Mouse (Mus musculus) heart, adult 18-20 months (tissue): Measurements from ENCODE around the gene Dusp6. TPM values are rescaled to one million over a fixed set of nuclear protein-coding genes. Genes with fewer than 3 reads are reported as not detected.

ENCODE experiments used
- DNase-seq, 2 experiments: peaks; one replicate each; pipeline ENCODE4 v3.0.0; 2021 to 2022; ENCODE audit warnings: mixed read lengths in 1 of 2
- total RNA-seq, 2 experiments: library from RNA; stranded (reverse); gene quantifications; 2 replicates each; pipeline ENCODE4 v1.2.3; 2021

Dusp6 gene
- total RNA-seq, 2 experiments from 2014 or later: 14.0 to 16.0 TPM

GRCm38 (mm10) chr10:99244655-99245260 lies 18.3 kb upstream of the Dusp6 start:
- DNase-seq: no peak

GRCm38 (mm10) chr10:99246797-99247508 lies 16.1 kb upstream of the Dusp6 start:
- no peak for DNase-seq

GRCm38 (mm10) chr10:99250874-99251281 lies 12.2 kb upstream of the Dusp6 start:
- DNase-seq: peak; percentile 37 to 47

GRCm38 (mm10) chr10:99253412-99253811 lies 9.6 kb upstream of the Dusp6 start:
- DNase-seq: no peak

- DNase-seq: no peak
Observed at GRCm38 (mm10) chr10:99255830-99256570, 7.0 kb upstream of the Dusp6 start.

- no peak for DNase-seq
Observed at GRCm38 (mm10) chr10:99257531-99257930, 5.5 kb upstream of the Dusp6 start.

GRCm38 (mm10) chr10:99259840-99260239 lies 3.2 kb upstream of the Dusp6 start:
- DNase-seq: no peak

- DNase-seq: no peak
Observed at GRCm38 (mm10) chr10:99261151-99261635, 1.8 kb upstream of the Dusp6 start.

- DNase-seq: peak; percentile 92 to 94
Observed at GRCm38 (mm10) chr10:99261636-99262318, 1.3 kb upstream of the Dusp6 start.

GRCm38 (mm10) chr10:99262319-99262866 lies 638 bp upstream of the Dusp6 start:
- no peak for DNase-seq

- DNase-seq: no peak
Observed at GRCm38 (mm10) chr10:99263419-99264221, 589 bp downstream of the Dusp6 start.

- DNase-seq: peak in 1 of 2 experiments; percentile 60
Observed at GRCm38 (mm10) chr10:99264301-99265010, 1.4 kb downstream of the Dusp6 start.

- peak; percentile 62 to 83 for DNase-seq
Observed at GRCm38 (mm10) chr10:99265011-99265694, 2.1 kb downstream of the Dusp6 start.

GRCm38 (mm10) chr10:99266025-99266424 lies 3.0 kb downstream of the Dusp6 start:
- peak in 1 of 2 experiments; percentile 45 for DNase-seq

- DNase-seq: no peak
Observed at GRCm38 (mm10) chr10:99267621-99268020, 4.6 kb downstream of the Dusp6 start.

GRCm38 (mm10) chr10:99268421-99269300 lies 5.6 kb downstream of the Dusp6 start:
- peak; percentile 85 to 94 for DNase-seq

- DNase-seq: no peak
Observed at GRCm38 (mm10) chr10:99269301-99269701, 6.3 kb downstream of the Dusp6 start.

- no peak for DNase-seq
Observed at GRCm38 (mm10) chr10:99269704-99270103, 6.7 kb downstream of the Dusp6 start.

GRCm38 (mm10) chr10:99270406-99270805 lies 7.4 kb downstream of the Dusp6 start:
- peak; percentile 80 to 87 for DNase-seq
